In genomic region chr9:29802071-29802705, GRCm38 (mm10) we compare ENCODE assay signal across 13 mouse cellular contexts.
DNase-seq lines count a peak whose midpoint lies in the region; ATAC-seq lines count a peak whose summit lies in the region.
"Had no signal": no experiment of that assay in that cellular context is flagged by ENCODE, and none has a peak within 500 bp of the region (broad histone marks: within the 10 kb centered on the region; RNA-seq: fewer than 3 reads in every experiment).

No protein-coding gene starts in this region.

- ATAC-seq in forebrain, embryonic 12.5 days (ENCODE audit: low FRiP score): peak; percentile 87
- no peak for ATAC-seq in limb, embryonic 11.5 days (ENCODE audit: insufficient number of reproducible peaks, low FRiP score, low TSS enrichment, low read depth)
- ATAC-seq: liver, postnatal 0 days had no signal

- WGBS in forebrain, embryonic 12.5 days: 4% methylated on average over 12 of the region's 12 CpGs
- WGBS in limb, embryonic 11.5 days: 51% methylated on average over 12 of the region's 12 CpGs

- no peak overlapping the region for H3K4me3 ChIP-seq in forebrain, embryonic 12.5 days (replicated peaks)
- H3K4me3 ChIP-seq in limb, embryonic 11.5 days (ENCODE audit: low read depth, low read length): no peak overlapping the region
- H3K4me3 ChIP-seq: heart, embryonic 10.5 days had no signal

- peaks cover 15% of the 10 kb centered on the region for H3K27me3 ChIP-seq in forebrain, embryonic 12.5 days
- 0 out of 2 replicates have a peak, but pooled peaks cover 5% of the 10 kb centered on the region for H3K27me3 ChIP-seq in limb, embryonic 11.5 days (ENCODE audit: control insufficient read depth, insufficient read depth, low read length)

- peak overlapping the region; percentile 22 for H3K4me2 ChIP-seq in forebrain, embryonic 12.5 days
- H3K4me2 ChIP-seq in limb, embryonic 11.5 days (ENCODE audit: low read depth, severe bottlenecking): no peak overlapping the region

- H3K27ac ChIP-seq in forebrain, embryonic 12.5 days: peak overlapping the region; percentile 76
- H3K27ac ChIP-seq in limb, embryonic 11.5 days (replicated peaks; ENCODE audit: low read depth, low read length): no peak overlapping the region
- H3K27ac ChIP-seq: heart, embryonic 10.5 days; stomach, postnatal 0 days had no signal

- H3K36me3 ChIP-seq in forebrain, embryonic 12.5 days (replicated peaks): no peaks in the 10 kb centered on the region
- H3K36me3 ChIP-seq in limb, embryonic 11.5 days (ENCODE audit: control insufficient read depth, insufficient read depth, low read length): no peaks in the 10 kb centered on the region
- H3K36me3 ChIP-seq: heart, embryonic 10.5 days had no signal

- no peak overlapping the region for H3K9ac ChIP-seq in forebrain, embryonic 12.5 days
- no peak overlapping the region for H3K9ac ChIP-seq in limb, embryonic 11.5 days (ENCODE audit: low read length)
- H3K9ac ChIP-seq: liver, postnatal 0 days had no signal

- no peaks in the 10 kb centered on the region for H3K9me3 ChIP-seq in forebrain, embryonic 12.5 days
- H3K9me3 ChIP-seq in limb, embryonic 11.5 days (ENCODE audit: control insufficient read depth, low read length): no peaks in the 10 kb centered on the region
- H3K9me3 ChIP-seq: heart, embryonic 10.5 days had no signal

- peak; percentile 27 to 51 for DNase-seq in layer of hippocampus, postnatal 10 days (ENCODE audit: low spot score in 2 of 2)
- DNase-seq in layer of hippocampus, postnatal 25 days (ENCODE audit: extremely low spot score in 1 of 2, low spot score in 1 of 2): no peak
- DNase-seq in limb, embryonic 11.5 days (ENCODE audit: low spot score): peak; percentile 48
- peak; percentile 83 for DNase-seq in retina, postnatal 1 day
- no peak for DNase-seq in urinary bladder, postnatal 10 days (ENCODE audit: low spot score)
- no peak for DNase-seq in thymus, postnatal 14 days
- DNase-seq in ovary, postnatal 10 days (ENCODE audit: low spot score): no peak
- DNase-seq: adrenal gland, postnatal 10 days; kidney, postnatal 10 days; liver, postnatal 0 days had no signal

- H3K4me1 ChIP-seq in forebrain, embryonic 12.5 days: peaks cover 40% of the 10 kb centered on the region
- H3K4me1 ChIP-seq in limb, embryonic 11.5 days (ENCODE audit: control insufficient read depth, insufficient read depth, low read length): peaks cover 5% of the 10 kb centered on the region; the same call in 1 of the 2 replicates
- H3K4me1 ChIP-seq: heart, embryonic 10.5 days had no signal

Comparison
In these comparisons a context has a peak if more than half of its experiments do, and no peak if none do; other contexts are left out.
1. DNase-seq: peak in layer of hippocampus, postnatal 10 days (2 of 2), limb, embryonic 11.5 days (single experiment) and retina, postnatal 1 day (single experiment); none in layer of hippocampus, postnatal 25 days (0 of 2), urinary bladder, postnatal 10 days (single experiment), thymus, postnatal 14 days (single experiment) and ovary, postnatal 10 days (single experiment).